Mouse (Mus musculus) heart, embryonic 13.5 days (tissue): Measurements from ENCODE around the gene Ccdc78. TPM values are rescaled to one million over a fixed set of nuclear protein-coding genes. Genes with fewer than 3 reads are reported as not detected.

Source experiments
- ATAC-seq: fragments of 200-750 bp; cut with Nextera tagmentation; 2 replicates; pipeline ENCODE4 v1.8.0; 2017; ENCODE audit warnings: moderate TSS enrichment; ENCODE audit not compliant: insufficient number of reproducible peaks, low FRiP score, low TSS enrichment; ENCODE audit errors: extremely low read depth
- H3K27ac ChIP-seq: fragments of 300-500 bp; sonication (generic); replicated peaks from 2 replicates; pipeline ENCODE4 v1.5.1; 2015; ENCODE audit warnings: moderate library complexity, mild to moderate bottlenecking, inconsistent platforms
- H3K27me3 ChIP-seq: fragments of 300-500 bp; sonication (generic); replicated peaks from 2 replicates; pipeline ENCODE4 v1.6.1; 2015; ENCODE audit warnings: mild to moderate bottlenecking, inconsistent platforms
- H3K36me3 ChIP-seq: fragments of 300-500 bp; sonication (generic); 2 replicates; pipeline ENCODE4 v1.6.1; 2015; ENCODE audit warnings: mild to moderate bottlenecking, inconsistent platforms
- H3K4me1 ChIP-seq: fragments of 300-500 bp; sonication (generic); 2 replicates; pipeline ENCODE4 v1.6.1; 2015; ENCODE audit warnings: inconsistent platforms
- H3K4me2 ChIP-seq: fragments of 300-500 bp; sonication (generic); 2 replicates; pipeline ENCODE4 v1.6.1; 2015; ENCODE audit warnings: inconsistent platforms, mild to moderate bottlenecking, moderate library complexity
- H3K4me3 ChIP-seq: fragments of 300-500 bp; sonication (generic); 2 replicates; pipeline ENCODE4 v1.5.1; 2015; ENCODE audit warnings: moderate library complexity, mild to moderate bottlenecking, inconsistent platforms
- H3K9ac ChIP-seq: fragments of 300-500 bp; sonication (generic); 2 replicates; pipeline ENCODE4 v1.6.1; 2015; ENCODE audit warnings: inconsistent platforms, mild to moderate bottlenecking, moderate library complexity
- H3K9me3 ChIP-seq: fragments of 300-500 bp; sonication (generic); 2 replicates; pipeline ENCODE4 v1.6.1; 2016; ENCODE audit warnings: inconsistent platforms
- WGBS: fragments of 180-500 bp; shearing (Covaris S2); methylation state at CpG from one replicate; pipeline ENCODE4 v1.1.7; 2015; ENCODE audit warnings: mixed read lengths; 5-methylcytosine and 5-hydroxymethylcytosine counted together
- polyA plus RNA-seq: library from polyadenylated mRNA; unstranded; fragments of >200 nt; fragmentation: Nextera tagmentation; extraction: Ambion mirVana; gene quantifications from 2 replicates; pipeline ENCODE4 v1.2.1, GENCODE M21; 2015

Ccdc78 gene
- polyA plus RNA-seq, 1 experiment from 2014 or later: 0.17 TPM

GRCm38 (mm10) chr17:25783086-25783485 lies 3.3 kb upstream of the Ccdc78 start:
- Histone ChIP-seq H3K36me3 (peaks cover 72% of the 10 kb centered on the region), H3K4me3 (no peak overlapping the region), H3K4me1 (peaks cover 31% of the 10 kb centered on the region), H3K9ac (peak overlapping the region; percentile 90), H3K27me3 (no peaks in the 10 kb centered on the region), H3K9me3 (no peaks in the 10 kb centered on the region), H3K27ac (peak overlapping the region; percentile 21), H3K4me2 (no peak overlapping the region)
- 66% methylated on average over 7 of the region's 7 CpGs for WGBS
- ATAC-seq: no peak

DNA sequence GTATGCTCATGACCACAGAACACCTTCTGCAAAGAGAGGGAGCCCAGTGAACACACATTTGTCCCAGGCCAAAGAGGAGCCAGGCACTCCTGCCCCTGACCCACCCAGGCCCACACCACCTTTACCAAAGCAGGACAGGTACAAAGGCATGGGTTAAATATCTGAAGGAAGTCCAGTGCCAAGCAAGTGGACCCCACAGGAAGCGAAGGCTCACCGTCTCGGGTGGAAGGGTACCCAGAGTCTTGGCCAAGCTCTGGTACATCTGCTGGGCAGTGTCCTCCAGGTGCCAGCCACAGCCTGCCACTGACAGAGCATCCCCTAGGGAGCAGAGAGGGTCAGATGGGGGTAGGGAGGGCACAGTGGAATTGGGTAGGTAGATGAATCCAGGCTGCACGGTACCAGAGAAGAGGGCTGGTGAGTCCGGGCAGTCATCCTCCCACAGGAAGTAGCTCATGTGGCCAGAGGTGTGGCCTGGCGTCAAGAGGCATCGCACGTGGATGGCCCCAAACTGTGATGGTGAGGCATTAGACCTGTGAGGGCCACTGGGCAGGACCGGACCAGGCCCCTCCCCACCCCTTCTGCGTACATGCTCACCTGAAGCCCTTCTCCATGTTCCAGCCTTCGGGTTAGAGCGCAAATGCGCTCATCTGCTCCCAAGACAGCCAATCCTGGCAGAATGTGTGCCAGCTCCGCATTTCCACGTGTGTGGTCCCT lies 2.4 kb upstream of the Ccdc78 start:
- H3K4me3 ChIP-seq: peak overlapping the region; percentile 79
- peak overlapping the region; percentile 90 for H3K9ac ChIP-seq
- peaks cover 31% of the 10 kb centered on the region for H3K4me1 ChIP-seq
- H3K27me3 ChIP-seq: no peaks in the 10 kb centered on the region
- no peaks in the 10 kb centered on the region for H3K9me3 ChIP-seq
- no peak for ATAC-seq
- H3K36me3 ChIP-seq: peaks cover 69% of the 10 kb centered on the region
- H3K4me2 ChIP-seq: peak overlapping the region; percentile 94
- no peak overlapping the region for H3K27ac ChIP-seq
- WGBS: 82% methylated on average over 15 of the region's 15 CpGs

GRCm38 (mm10) chr17:25785281-25785745 lies 1.1 kb upstream of the Ccdc78 start, which contains the start of gene Haghl:
Gene Haghl (minus strand): TSS chr17:25785673.
- Histone ChIP-seq H3K27me3 (no peaks in the 10 kb centered on the region), H3K4me3 (peak within 1 kb of the TSS; percentile 79), H3K4me1 (peaks cover 31% of the 10 kb centered on the region), H3K9me3 (no peaks in the 10 kb centered on the region), H3K36me3 (peaks cover 68% of the 10 kb centered on the region), H3K4me2 (peak within 1 kb of the TSS; percentile 94), H3K9ac (peak within 1 kb of the TSS; percentile 90), H3K27ac (peak within 1 kb of the TSS; percentile 93)
- under 1% methylated on average over 23 of the region's 23 CpGs for whole genome bisulfite sequencing
- peak; percentile 71 for ATAC-seq

- Histone ChIP-seq H3K9me3 (no peaks in the 10 kb centered on the region), H3K4me2 (no peak overlapping the region), H3K27ac (no peak overlapping the region), H3K27me3 (no peaks in the 10 kb centered on the region), H3K4me3 (no peak overlapping the region), H3K9ac (no peak overlapping the region), H3K36me3 (peaks cover 55% of the 10 kb centered on the region), H3K4me1 (peaks cover 43% of the 10 kb centered on the region)
- ATAC-seq: no peak
- 85% methylated on average over 9 of the region's 9 CpGs for WGBS
Observed at GRCm38 (mm10) chr17:25786781-25787504, 563 bp downstream of the Ccdc78 start.

- ATAC-seq: no peak
- Histone ChIP-seq H3K27ac (peak overlapping the region; percentile 96), H3K4me1 (peaks cover 45% of the 10 kb centered on the region)
Observed at GRCm38 (mm10) chr17:25791320-25791842, 5.0 kb downstream of the Ccdc78 start.

GRCm38 (mm10) chr17:25791843-25792527 lies 5.6 kb downstream of the Ccdc78 start:
- Histone ChIP-seq H3K36me3 (peaks cover 32% of the 10 kb centered on the region), H3K27ac (peak overlapping the region; percentile 96), H3K4me1 (peaks cover 47% of the 10 kb centered on the region), H3K4me2 (peak overlapping the region; percentile 90), H3K27me3 (no peaks in the 10 kb centered on the region), H3K9me3 (no peaks in the 10 kb centered on the region), H3K9ac (peak overlapping the region; percentile 86), H3K4me3 (peak overlapping the region; percentile 79)
- WGBS: under 1% methylated on average over 45 of the region's 45 CpGs
- 0 out of 2 replicates have a peak, but pooled peaks have one; percentile 29 for ATAC-seq

More at GRCm38 (mm10) chr17:25791320-25791842, 5.0 kb downstream of the Ccdc78 start:
- H3K4me2 ChIP-seq: peak overlapping the region; percentile 90
- peak overlapping the region; percentile 79 for H3K4me3 ChIP-seq
- WGBS: 30% methylated on average over 19 of the region's 19 CpGs
- no peaks in the 10 kb centered on the region for H3K27me3 ChIP-seq
- peak overlapping the region; percentile 86 for H3K9ac ChIP-seq
- H3K9me3 ChIP-seq: no peaks in the 10 kb centered on the region
- peaks cover 32% of the 10 kb centered on the region for H3K36me3 ChIP-seq

- Histone ChIP-seq H3K4me1 (peaks cover 53% of the 10 kb centered on the region), H3K27me3 (no peaks in the 10 kb centered on the region), H3K9me3 (no peaks in the 10 kb centered on the region), H3K4me2 (peak within 1 kb of the TSS; percentile 90), H3K27ac (peak within 1 kb of the TSS; percentile 96), H3K36me3 (peaks cover 27% of the 10 kb centered on the region), H3K9ac (peak within 1 kb of the TSS; percentile 86), H3K4me3 (peak within 1 kb of the TSS; percentile 79)
- 1% methylated on average over 14 of the region's 14 CpGs for WGBS
- ATAC-seq: peak; percentile 54; the same call in 1 of the 2 replicates
Observed at GRCm38 (mm10) chr17:25792615-25793014, 6.2 kb downstream of the Ccdc78 start, which contains the start of gene Fam173a. Gene Fam173a (minus strand): TSS chr17:25792901.

GRCm38 (mm10) chr17:25794197-25794596 lies 7.8 kb downstream of the Ccdc78 start:
- peaks cover 53% of the 10 kb centered on the region for H3K4me1 ChIP-seq
- H3K4me3 ChIP-seq: no peak overlapping the region
- H3K36me3 ChIP-seq: peaks cover 13% of the 10 kb centered on the region
- no peak for ATAC-seq
- H3K9me3 ChIP-seq: no peaks in the 10 kb centered on the region
- WGBS: 77% methylated on average over 13 of the region's 13 CpGs
- H3K27ac ChIP-seq: no peak overlapping the region
- no peak overlapping the region for H3K9ac ChIP-seq
- no peak overlapping the region for H3K4me2 ChIP-seq
- H3K27me3 ChIP-seq: no peaks in the 10 kb centered on the region

DNA sequence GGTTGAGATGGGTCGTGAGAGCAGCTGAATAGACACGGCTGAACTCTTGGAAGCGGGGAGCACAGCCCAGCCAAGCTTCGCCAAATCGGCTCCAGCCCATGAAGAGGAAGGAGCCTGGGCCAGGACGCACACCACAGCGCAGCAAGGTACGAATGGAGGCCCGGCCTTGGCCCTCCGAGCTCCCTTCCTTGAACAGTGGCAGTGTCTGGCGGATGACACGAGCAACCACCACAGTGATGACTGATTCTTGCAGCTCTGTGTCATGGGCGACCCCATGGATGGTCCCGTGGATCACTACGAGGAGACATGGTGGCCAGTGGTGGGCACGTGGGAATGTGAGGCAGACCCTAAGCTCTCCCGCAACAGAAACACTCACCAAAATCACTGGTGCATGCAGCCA lies 8.6 kb downstream of the Ccdc78 start:
- Histone ChIP-seq H3K36me3 (peaks cover 5% of the 10 kb centered on the region), H3K9ac (peak overlapping the region; percentile 85; the same call in 1 of the 2 replicates), H3K27ac (no peak overlapping the region), H3K9me3 (no peaks in the 10 kb centered on the region), H3K4me1 (peaks cover 53% of the 10 kb centered on the region), H3K27me3 (no peaks in the 10 kb centered on the region), H3K4me3 (no peak overlapping the region), H3K4me2 (peak overlapping the region; percentile 97)
- no peak for ATAC-seq
- 83% methylated on average over 17 of the region's 17 CpGs for WGBS

DNA sequence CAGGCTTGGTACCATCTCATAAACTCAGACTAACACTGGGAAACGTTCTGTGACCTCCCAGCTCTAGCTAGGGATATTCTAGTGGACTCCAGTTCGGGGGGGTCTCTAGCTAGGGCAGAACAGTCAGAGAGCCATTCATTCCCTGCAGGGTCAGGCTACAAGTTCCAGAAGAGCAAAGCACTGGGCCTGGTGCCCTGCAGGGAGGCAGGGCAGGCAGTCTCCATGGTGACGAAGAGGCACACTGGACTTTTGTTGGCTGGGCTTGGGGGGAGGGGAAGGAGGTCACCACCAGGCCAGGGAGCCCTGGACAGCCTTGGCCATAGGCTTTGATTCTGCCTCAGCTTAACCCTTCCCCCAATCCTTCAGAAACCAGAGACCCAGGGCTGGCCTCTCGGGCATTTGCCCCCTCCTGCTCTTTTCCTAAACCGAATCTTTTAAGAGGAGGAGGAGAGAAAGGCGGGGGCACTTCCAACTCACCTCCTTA lies 9.3 kb downstream of the Ccdc78 start, which contains the start of gene AC134908.4:
Gene AC134908.4, minus strand, starts transcription at position 51 of the 484 bp plus-strand sequence.
- H3K4me1 ChIP-seq: peaks cover 51% of the 10 kb centered on the region
- H3K4me3 ChIP-seq: peak within 1 kb of the TSS; percentile 77
- no peaks in the 10 kb centered on the region for H3K36me3 ChIP-seq
- H3K9ac ChIP-seq: peak within 1 kb of the TSS; percentile 85
- H3K27me3 ChIP-seq: no peaks in the 10 kb centered on the region
- no peak within 1 kb of the TSS for H3K27ac ChIP-seq
- peak within 1 kb of the TSS; percentile 97 for H3K4me2 ChIP-seq
- no peaks in the 10 kb centered on the region for H3K9me3 ChIP-seq
- WGBS: 21% methylated on average over 6 of the region's 6 CpGs
- no peak for ATAC-seq
